Mouse (Mus musculus): ENCODE data around the gene Dguok. TPM values are rescaled to one million over a fixed set of nuclear protein-coding genes. Genes with fewer than 3 reads are reported as not detected.
A peak's percentile ranks its signal among the peaks of the same experiment; 100 is the strongest.

Dguok gene
- total RNA-seq, 2 experiments from 2014 or later: 17.8 to 20.6 TPM

DNA sequence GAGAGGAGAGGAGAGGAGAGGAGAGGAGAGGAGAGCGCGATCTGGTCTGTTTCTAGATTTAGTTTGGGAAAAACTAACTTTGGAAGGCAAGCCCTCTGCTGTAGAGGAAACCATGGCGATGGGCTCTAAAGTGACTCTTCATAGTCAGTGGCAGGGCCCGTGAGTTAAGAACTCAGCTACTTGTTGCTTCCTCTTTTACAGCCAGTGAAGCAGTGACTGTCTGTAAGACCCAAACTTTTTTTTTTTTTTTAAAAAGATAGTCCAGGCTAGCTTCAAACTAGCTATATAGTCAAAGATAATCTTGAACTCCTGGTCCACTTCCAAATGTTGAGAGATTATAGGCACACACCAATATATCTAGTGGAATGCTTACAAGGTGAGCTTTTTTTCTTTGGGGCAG is 70.2 kb downstream of the Dguok start:
- no peak for DNase-seq
- intact Hi-C loops (cut with DNase I): loop anchor here (5.0 kb wide), 1 partner anchor 54 kb away; no protein-coding TSS in a partner anchor
- TF ChIP-seq CTCF (IDR thresholded peaks at IDR 0.05): no peak
- Histone ChIP-seq H3K4me3 (no peak overlapping the region), H3K27ac (no peak overlapping the region)

DNA sequence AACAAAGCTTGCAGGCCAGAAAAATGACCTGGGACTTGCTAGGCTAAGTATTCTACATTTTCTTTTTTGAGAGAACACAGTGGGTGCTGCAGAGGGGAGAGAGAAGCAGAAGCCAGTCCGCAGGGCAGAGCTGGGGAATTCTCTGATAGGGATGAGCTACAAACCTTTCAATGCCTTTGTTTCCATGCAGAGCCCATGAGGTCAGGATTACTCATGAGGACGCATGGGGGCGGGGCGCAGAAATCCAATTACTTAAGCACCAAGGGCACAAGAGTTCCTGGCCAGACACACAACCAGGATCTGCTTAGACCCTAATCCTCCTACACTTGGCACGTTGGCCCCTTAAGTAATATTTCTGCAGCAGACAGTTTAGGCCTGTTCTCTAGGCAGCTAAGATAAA is 71.6 kb downstream of the Dguok start:
- TF ChIP-seq CTCF (IDR thresholded peaks at IDR 0.05): no peak
- intact Hi-C loops (cut with DNase I): loop anchor here (5.0 kb wide), 1 partner anchor 53 kb away; no protein-coding TSS in a partner anchor
- H3K27ac ChIP-seq: peak overlapping the region; percentile 61
- H3K4me3 ChIP-seq: no peak overlapping the region
- peak; percentile 59 for DNase-seq

DNA sequence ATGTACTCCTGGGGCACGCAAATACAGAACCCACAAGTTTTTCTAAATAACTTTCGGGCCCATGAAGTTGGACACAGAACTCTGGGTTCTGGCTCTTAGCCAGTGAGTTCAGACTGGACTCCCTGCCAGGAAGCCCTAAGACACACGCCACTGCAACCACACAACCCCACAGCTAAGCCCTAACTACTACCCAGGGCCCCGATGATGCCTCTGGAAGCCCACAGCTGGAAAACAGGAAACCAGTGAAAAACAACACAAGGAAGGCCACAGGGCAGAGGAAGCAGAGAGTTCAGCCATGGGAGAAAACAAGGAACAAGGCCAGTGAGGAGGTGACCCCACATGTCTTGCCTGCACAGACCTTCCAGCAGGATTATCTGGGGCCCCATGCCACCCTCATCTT is 73.2 kb downstream of the Dguok start:
- Histone ChIP-seq H3K4me3 (0 out of 2 replicates have a peak overlapping the region, but pooled peaks have one; percentile 13), H3K27ac (peak overlapping the region; percentile 58)
- DNase-seq: peak; percentile 30
- intact Hi-C loops (cut with DNase I): no loop called here
- TF ChIP-seq CTCF (IDR thresholded peaks at IDR 0.05): no peak

DNA sequence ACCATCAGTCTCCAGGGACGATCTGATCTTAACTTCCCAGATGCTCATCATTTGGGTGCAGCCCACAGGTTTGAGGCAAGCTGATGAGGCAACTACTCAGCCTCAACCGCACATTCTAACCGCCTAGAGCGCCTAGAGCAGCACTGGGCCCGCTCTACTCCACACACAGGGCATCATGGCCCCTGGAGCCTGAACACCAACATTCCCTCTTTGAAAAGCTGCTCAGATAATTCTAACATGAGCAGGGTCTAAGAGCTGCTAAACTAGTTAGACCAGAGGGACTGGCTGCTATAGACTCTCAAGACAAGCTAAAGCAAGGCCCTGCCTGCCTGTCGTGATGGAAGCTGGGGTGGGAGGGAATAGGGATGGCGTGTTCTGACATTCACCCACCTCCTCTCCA is 73.8 kb downstream of the Dguok start:
- no peak overlapping the region for H3K4me3 ChIP-seq
- TF ChIP-seq CTCF (IDR thresholded peaks at IDR 0.05): no peak
- DNase-seq: no peak
- no peak overlapping the region for H3K27ac ChIP-seq
- intact Hi-C loops (cut with DNase I): no loop called here

Other genes starting within 250 kb of the Dguok start
- gene Mthfd2, start 181.1 kb downstream of the Dguok start, total RNA-seq (2021): 1 to 10 TPM; 3.0 to 4.2 TPM
- 10 to 100 TPM in 1 of 2 experiments, 1 to 10 TPM in 1; 7.4 to 12.6 TPM for gene Mob1a, start 181.0 kb downstream of the Dguok start, total RNA-seq (2021)
- 100 to 1,000 TPM; 245 to 263 TPM for gene Bola3, start 157.8 kb downstream of the Dguok start, total RNA-seq (2021)
- 10 to 100 TPM; 16.4 to 18.0 TPM for gene Tet3, start 47.9 kb downstream of the Dguok start, total RNA-seq (2021)
- under 1 TPM; 0.31 to 0.47 TPM for gene Actg2, start 29.3 kb upstream of the Dguok start, total RNA-seq (2021)
- gene Stambp, start 65.8 kb upstream of the Dguok start, total RNA-seq (2021): 1 to 10 TPM; 5.2 to 7.4 TPM
- not detected for gene Clec4f, start 149.2 kb upstream of the Dguok start, total RNA-seq (2021)
- not detected for gene Cd207, start 170.9 kb upstream of the Dguok start, total RNA-seq (2021)
- gene Vax2, start 204.3 kb upstream of the Dguok start, total RNA-seq (2021): not detected
- gene Atp6v1b1, start 236.0 kb upstream of the Dguok start, total RNA-seq (2021): not detected

All from gastrocnemius, adult 2 months (tissue).